Mouse (Mus musculus) stomach, postnatal 0 days (tissue): Measurements from ENCODE around the gene Krt81. TPM values are rescaled to one million over a fixed set of nuclear protein-coding genes. Genes with fewer than 3 reads are reported as not detected.
A peak's percentile ranks its signal among the peaks of the same experiment; 100 is the strongest.

ENCODE experiments used
- ATAC-seq: fragments of 200-750 bp; cut with Nextera tagmentation; 2 replicates; pipeline ENCODE4 v1.8.0; 2017; ENCODE audit not compliant: low FRiP score, low TSS enrichment
- DNase-seq: peaks from one replicate; pipeline ENCODE4 v3.0.0-alpha.2; 2016; ENCODE audit warnings: low spot score
- H3K27ac ChIP-seq: fragments of 300-500 bp; sonication (generic); replicated peaks from 2 replicates; pipeline ENCODE4 v1.5.1; 2014; ENCODE audit warnings: mild to moderate bottlenecking, control low read depth
- H3K27me3 ChIP-seq: fragments of 300-500 bp; sonication (generic); 2 replicates; pipeline ENCODE4 v1.6.1; 2014; ENCODE audit warnings: low read length; ENCODE audit not compliant: control insufficient read depth, insufficient read depth
- H3K36me3 ChIP-seq: fragments of 300-500 bp; sonication (generic); 2 replicates; pipeline ENCODE4 v1.6.1; 2014; ENCODE audit warnings: low read length, mixed read lengths; ENCODE audit not compliant: control insufficient read depth, insufficient read depth
- H3K4me1 ChIP-seq: fragments of 300-500 bp; sonication (generic); replicated peaks from 2 replicates; pipeline ENCODE4 v1.6.1; 2014; ENCODE audit warnings: antibody characterized with exemption; ENCODE audit not compliant: control insufficient read depth, insufficient read depth
- H3K4me2 ChIP-seq: fragments of 300-500 bp; sonication (generic); replicated peaks from 2 replicates; pipeline ENCODE4 v1.6.1; 2014; ENCODE audit warnings: low read depth, mild to moderate bottlenecking, control low read depth, moderate library complexity
- H3K4me3 ChIP-seq: fragments of 300-500 bp; sonication (generic); 2 replicates; pipeline ENCODE4 v1.5.1; 2014; ENCODE audit warnings: low read depth, low read length, control low read depth
- H3K9ac ChIP-seq: fragments of 300-500 bp; sonication (generic); 2 replicates; pipeline ENCODE4 v1.6.1; 2014; ENCODE audit warnings: mild to moderate bottlenecking, low read length, control low read depth, mixed read lengths
- H3K9me3 ChIP-seq: fragments of 300-500 bp; sonication (generic); 2 replicates; pipeline ENCODE4 v1.6.1; 2016; ENCODE audit warnings: low read length; ENCODE audit not compliant: control insufficient read depth
- CTCF ChIP-seq: IDR thresholded peaks from 2 replicates; pipeline ENCODE4 v1.5.1; 2016; ENCODE audit warnings: antibody characterized with exemption, low read depth, mild to moderate bottlenecking, moderate library complexity
- EP300 ChIP-seq: optimal IDR thresholded peaks from 2 replicates; pipeline ENCODE3; 2016; ENCODE audit warnings: antibody characterized with exemption
- WGBS: fragments of 180-500 bp; shearing (Covaris S2); extraction: QIAGEN DNeasy Blood & Tissue Kit; methylation state at CpG from one replicate; pipeline ENCODE4 v1.1.7; 2014; 5-methylcytosine and 5-hydroxymethylcytosine counted together
- polyA plus RNA-seq: library from polyadenylated mRNA; unstranded; fragments of >200 nt; fragmentation: Nextera tagmentation; extraction: Ambion mirVana; gene quantifications from 2 replicates; pipeline ENCODE4 v1.2.1, GENCODE M21; 2015

Gene Krt81
- polyA plus RNA-seq, result not detected in 2 replicates

GRCm38 (mm10) chr15:101463651-101464050 is at the start of gene Krt81:
Gene Krt81 (minus strand): TSS chr15:101463751.
- H3K4me1 ChIP-seq, result no peaks in the 10 kb centered on the region
- no peak for TF ChIP-seq EP300
- no peak for TF ChIP-seq CTCF
- H3K27me3 ChIP-seq, result no peaks in the 10 kb centered on the region
- H3K27ac ChIP-seq, result no peak within 1 kb of the TSS
- ATAC-seq (no peak), DNase-seq (no peak)
- no peaks in the 10 kb centered on the region for H3K36me3 ChIP-seq
- H3K4me3 ChIP-seq, result no peak within 1 kb of the TSS
- H3K9ac ChIP-seq, result no peak within 1 kb of the TSS
- H3K9me3 ChIP-seq, result no peaks in the 10 kb centered on the region
- WGBS, result 73% methylated on average over 13 of the region's 13 CpGs
- no peak within 1 kb of the TSS for H3K4me2 ChIP-seq

DNA sequence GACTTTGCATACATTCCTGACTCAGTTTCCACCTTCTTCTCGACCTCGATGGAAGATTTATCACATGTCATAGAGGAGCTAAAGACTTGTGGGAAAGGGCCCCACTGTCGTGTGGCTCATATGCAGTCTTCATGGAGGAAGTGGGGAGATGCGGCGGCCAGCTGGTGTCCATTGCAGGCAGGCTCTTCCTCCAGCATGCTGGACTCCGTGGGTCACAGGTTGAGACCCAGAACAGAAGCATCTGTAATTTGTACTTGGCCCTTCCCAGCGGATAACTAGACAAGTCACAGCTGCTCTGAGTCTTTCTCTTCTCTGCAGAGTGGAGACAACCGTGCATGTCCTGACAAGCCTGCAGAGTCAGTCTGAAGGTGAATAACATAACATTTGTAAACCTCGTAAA is 44.7 kb upstream of the Krt81 start:
- Histone ChIP-seq H3K4me3 (no peak overlapping the region), H3K27ac (no peak overlapping the region), H3K4me2 (no peak overlapping the region), H3K4me1 (no peaks in the 10 kb centered on the region), H3K36me3 (no peaks in the 10 kb centered on the region), H3K9ac (no peak overlapping the region), H3K9me3 (no peaks in the 10 kb centered on the region), H3K27me3 (no peaks in the 10 kb centered on the region)
- 43% methylated on average over 9 of the region's 9 CpGs for WGBS
- ATAC-seq (no peak), DNase-seq (no peak)
- TF ChIP-seq CTCF, result no peak
- TF ChIP-seq EP300, result no peak

DNA sequence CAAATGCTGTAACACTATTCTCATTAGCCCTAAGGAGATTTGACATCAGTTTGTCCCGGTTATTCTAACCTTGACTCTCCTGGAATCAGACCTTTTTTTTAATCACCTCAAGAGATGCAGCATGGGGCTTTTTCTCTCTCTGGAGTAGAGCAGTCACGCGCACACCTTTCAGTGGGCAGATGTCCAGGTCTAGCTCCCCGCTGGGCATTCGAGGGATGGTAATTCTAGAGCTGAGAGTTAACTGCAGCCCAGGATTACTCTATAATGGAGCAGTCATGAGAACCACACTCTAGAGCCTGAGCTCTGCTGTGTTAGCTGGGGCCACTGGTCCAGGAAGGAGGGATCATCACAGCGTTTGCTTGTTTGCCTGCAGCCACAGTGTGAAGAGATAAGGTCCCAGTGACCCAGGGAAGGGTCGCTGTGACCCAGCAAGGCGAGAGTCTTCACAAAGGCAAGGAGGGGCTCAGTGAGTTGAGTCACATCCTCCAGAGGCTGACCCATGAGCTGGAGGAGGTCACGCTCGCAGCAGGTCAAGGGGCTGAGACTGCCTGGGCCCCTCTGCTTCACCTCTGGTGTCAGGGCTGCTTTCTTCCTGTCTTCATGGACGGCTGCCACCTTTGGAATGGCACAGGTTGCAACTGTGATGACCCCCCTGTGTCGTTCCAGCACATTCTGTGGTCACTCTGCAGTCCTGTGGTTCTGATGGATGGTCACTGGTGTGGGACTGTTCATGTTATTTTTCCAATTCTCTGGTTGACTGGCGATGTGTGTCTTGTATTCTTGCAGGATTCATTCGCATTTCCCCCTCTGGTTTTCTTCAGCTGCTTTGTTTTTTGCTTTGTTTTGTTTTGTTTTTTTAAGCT is 43.6 kb upstream of the Krt81 start:
- H3K9ac ChIP-seq, result no peak overlapping the region
- H3K4me3 ChIP-seq, result no peak overlapping the region
- TF ChIP-seq CTCF (no peak), EP300 (no peak)
- no peak overlapping the region for H3K4me2 ChIP-seq
- ATAC-seq (no peak), DNase-seq (no peak)
- no peaks in the 10 kb centered on the region for H3K36me3 ChIP-seq
- H3K27ac ChIP-seq, result no peak overlapping the region
- H3K27me3 ChIP-seq, result no peaks in the 10 kb centered on the region
- WGBS, result 50% methylated on average over 14 of the region's 14 CpGs
- no peaks in the 10 kb centered on the region for H3K4me1 ChIP-seq
- no peaks in the 10 kb centered on the region for H3K9me3 ChIP-seq

DNA sequence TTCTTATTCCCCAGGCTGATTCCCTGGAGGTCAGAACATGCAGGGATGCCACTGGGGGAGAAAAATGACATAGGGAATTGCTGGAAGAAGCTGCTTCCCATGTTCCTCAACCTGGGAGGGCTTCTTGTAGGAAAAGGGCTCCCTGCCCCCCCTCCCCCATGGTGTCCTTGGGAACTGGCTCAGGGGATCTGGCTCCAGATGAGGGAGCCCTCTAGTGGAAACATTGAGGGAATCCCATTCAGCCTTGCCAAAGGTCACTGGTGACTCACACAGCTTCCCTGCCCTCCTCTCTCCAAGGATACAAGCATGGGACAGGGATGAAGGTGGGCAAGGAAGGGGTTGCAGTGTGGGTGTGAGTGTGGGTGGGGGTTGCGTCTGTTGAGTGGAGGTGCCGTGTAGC is 33.6 kb upstream of the Krt81 start:
- no peak overlapping the region for H3K4me3 ChIP-seq
- WGBS, result 58% methylated on average over 2 of the region's 2 CpGs
- H3K36me3 ChIP-seq, result no peaks in the 10 kb centered on the region
- DNase-seq, result peak; percentile 69
- H3K9ac ChIP-seq, result no peak overlapping the region
- H3K27ac ChIP-seq, result no peak overlapping the region
- ATAC-seq, result peak; percentile 45; the same call in 1 of the 2 replicates
- H3K9me3 ChIP-seq, result no peaks in the 10 kb centered on the region
- no peaks in the 10 kb centered on the region for H3K4me1 ChIP-seq
- H3K27me3 ChIP-seq, result no peaks in the 10 kb centered on the region
- no peak overlapping the region for H3K4me2 ChIP-seq
- peak; percentile 78 for TF ChIP-seq CTCF
- TF ChIP-seq EP300, result no peak

- no peak overlapping the region for H3K4me2 ChIP-seq
- no peaks in the 10 kb centered on the region for H3K27me3 ChIP-seq
- H3K9ac ChIP-seq, result no peak overlapping the region
- WGBS, result 79% methylated on average over 8 of the region's 8 CpGs
- no peaks in the 10 kb centered on the region for H3K4me1 ChIP-seq
- no peak overlapping the region for H3K27ac ChIP-seq
- TF ChIP-seq EP300 (no peak), CTCF (no peak)
- no peak for DNase-seq
- no peak for ATAC-seq
- no peak overlapping the region for H3K4me3 ChIP-seq
- H3K36me3 ChIP-seq, result no peaks in the 10 kb centered on the region
- no peaks in the 10 kb centered on the region for H3K9me3 ChIP-seq
Measured at GRCm38 (mm10) chr15:101495266-101495665, 31.7 kb upstream of the Krt81 start.

DNA sequence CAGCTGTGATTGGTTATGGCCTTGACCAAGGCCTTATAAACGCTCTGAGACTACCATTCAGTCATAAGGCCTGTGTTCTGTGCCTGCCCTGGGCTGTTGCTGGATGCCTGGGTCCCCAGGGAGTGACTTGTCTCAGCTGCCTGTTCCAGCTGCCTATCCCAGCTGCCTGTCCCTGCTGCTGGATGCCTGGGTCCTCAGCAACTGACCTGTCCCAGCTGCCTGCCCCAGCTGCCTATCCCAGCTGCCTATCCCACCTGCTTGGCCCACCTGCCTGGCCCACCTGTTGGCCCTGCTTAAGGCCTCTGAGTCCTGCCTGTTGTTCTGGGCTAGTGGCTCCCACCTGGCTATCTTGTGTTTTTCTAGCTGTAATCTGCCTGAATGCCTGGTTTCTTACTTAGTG is 30.7 kb upstream of the Krt81 start:
- DNase-seq (peak; percentile 16), ATAC-seq (no peak)
- H3K27ac ChIP-seq, result no peak overlapping the region
- no peaks in the 10 kb centered on the region for H3K9me3 ChIP-seq
- H3K4me1 ChIP-seq, result no peaks in the 10 kb centered on the region
- no peak overlapping the region for H3K4me2 ChIP-seq
- H3K27me3 ChIP-seq, result no peaks in the 10 kb centered on the region
- no peak overlapping the region for H3K4me3 ChIP-seq
- 67% methylated on average over 1 of the region's 1 CpGs for WGBS
- TF ChIP-seq CTCF, result no peak
- TF ChIP-seq EP300, result no peak
- H3K36me3 ChIP-seq, result no peaks in the 10 kb centered on the region
- H3K9ac ChIP-seq, result no peak overlapping the region
